Mouse (Mus musculus) G1E (cell line): ENCODE results near the gene Insig2. TPM values are rescaled to one million over a fixed set of nuclear protein-coding genes. Genes with fewer than 3 reads are reported as not detected.

Source experiments
- ATAC-seq: 2 replicates; pipeline ENCODE4 v1.8.0; 2016; ENCODE audit warnings: mild to moderate bottlenecking; ENCODE audit not compliant: insufficient number of reproducible peaks, poor library complexity, low FRiP score, severe bottlenecking; ENCODE audit errors: extremely low read depth
- DNase-seq: peaks from one replicate; pipeline ENCODE4 v3.0.0; 2012; ENCODE audit warnings: low spot score
- H3K27me3 ChIP-seq: 2 replicates; pipeline ENCODE4 v1.6.1; 2012; ENCODE audit warnings: mild to moderate bottlenecking, low read length, inconsistent platforms; ENCODE audit not compliant: insufficient read depth
- H3K36me3 ChIP-seq: replicated peaks from 2 replicates; pipeline ENCODE3; 2012; ENCODE audit warnings: mild to moderate bottlenecking, inconsistent platforms
- H3K4me1 ChIP-seq: 2 replicates; pipeline ENCODE4 v1.6.1; 2012; ENCODE audit warnings: low read depth, low read length, inconsistent platforms, mixed read lengths; ENCODE audit not compliant: insufficient read depth
- H3K4me3 ChIP-seq: 2 replicates; pipeline ENCODE4 v1.5.1; 2012; ENCODE audit warnings: low read depth, mild to moderate bottlenecking, inconsistent platforms, low read length, moderate library complexity, mixed read lengths
- H3K9me3 ChIP-seq: replicated peaks from 2 replicates; pipeline ENCODE4 v1.6.1; 2012; ENCODE audit warnings: inconsistent platforms
- CTCF ChIP-seq: IDR thresholded peaks from 2 replicates; pipeline ENCODE4 v1.5.1; 2012; ENCODE audit warnings: low read depth, low read length, inconsistent platforms, mixed read lengths
- GATA1 ChIP-seq: IDR thresholded peaks from 2 replicates; pipeline ENCODE4 v1.6.1; 2012; ENCODE audit warnings: borderline replicate concordance, low read length, inconsistent platforms, mixed read lengths
- GATA2 ChIP-seq: IDR thresholded peaks from 2 replicates; pipeline ENCODE4 v1.6.1; 2012; ENCODE audit warnings: low read depth, low read length, inconsistent platforms, borderline replicate concordance
- POLR2AphosphoS5 ChIP-seq: IDR thresholded peaks from 2 replicates; pipeline ENCODE4 v1.6.1; 2012; ENCODE audit warnings: low read depth, low read length, inconsistent platforms; ENCODE audit not compliant: insufficient replicate concordance
- TAL1 ChIP-seq: conservative IDR thresholded peaks from 2 replicates; pipeline ENCODE4 v1.6.1; 2012; ENCODE audit warnings: low read depth, low read length, inconsistent platforms, mixed read lengths
- polyA plus RNA-seq: library from polyadenylated mRNA; stranded (reverse); fragments of >175 nt; gene quantifications from 2 replicates; pipeline ENCODE4 v1.2.3, GENCODE M21; 2012
- total RNA-seq, 2 experiments: library from RNA; stranded (forward) in 1 of 2; stranded (reverse) in 1 of 2; fragments of 200-1000 nt in 1 of 2; fragments of >200 nt in 1 of 2; fragmentation: Nextera tagmentation in 1 of 2; gene quantifications; 2 replicates each; pipeline ENCODE4 v1.2.3; 2014 to 2017

The Insig2 gene
- total and polyA plus RNA-seq, 3 experiments, result 7.2 to 56.5 (median 54.9) TPM

DNA sequence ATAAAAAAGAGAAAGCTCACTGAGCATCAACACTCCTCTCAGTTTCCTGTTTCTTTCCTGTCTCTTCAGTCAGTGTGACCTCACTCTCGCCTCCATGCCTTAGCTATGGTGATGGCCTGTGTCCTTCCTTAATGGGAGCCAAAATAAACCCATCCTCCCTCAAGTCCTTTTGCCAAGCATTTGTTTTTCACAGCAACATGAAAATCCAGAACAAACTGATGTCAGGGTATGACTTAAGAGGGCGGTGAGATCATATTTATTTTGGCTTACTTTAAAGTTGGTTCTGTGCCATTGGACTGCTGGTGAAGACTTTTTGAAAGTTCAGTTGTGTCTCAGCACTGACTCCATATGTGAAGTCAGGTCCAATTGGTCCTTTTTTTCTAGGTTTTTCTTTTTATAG is 3.0 kb downstream of the Insig2 start:
- TF ChIP-seq CTCF, result no peak
- TF ChIP-seq POLR2AphosphoS5, result no peak
- TF ChIP-seq GATA1, result no peak
- TF ChIP-seq GATA2, result no peak
- no peak for TF ChIP-seq TAL1

DNA sequence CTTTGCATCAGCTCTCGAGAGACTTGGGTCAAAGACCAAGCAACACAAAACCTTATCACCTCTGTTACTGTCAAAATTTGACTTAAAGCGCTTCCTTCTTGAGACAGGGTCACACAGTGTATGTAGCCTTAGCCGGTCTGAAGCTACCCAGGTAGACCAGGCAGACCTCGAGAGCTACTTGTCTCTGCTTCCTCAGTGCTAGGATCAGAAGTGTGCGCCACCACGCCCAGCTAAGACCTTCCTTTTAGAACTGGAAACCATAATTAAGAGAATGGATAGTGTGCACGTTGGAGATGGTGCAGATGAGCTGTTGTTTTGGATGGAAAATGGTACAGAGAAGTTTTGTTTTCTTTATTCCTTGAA is 4.2 kb downstream of the Insig2 start:
- H3K4me3 ChIP-seq, result peak overlapping the region; percentile 90
- no peaks in the 10 kb centered on the region for H3K9me3 ChIP-seq
- H3K27me3 ChIP-seq, result no peaks in the 10 kb centered on the region
- no peak for DNase-seq
- no peak for TF ChIP-seq CTCF
- TF ChIP-seq TAL1, result no peak
- TF ChIP-seq POLR2AphosphoS5, result no peak
- no peak for TF ChIP-seq GATA1
- TF ChIP-seq GATA2, result no peak
- H3K4me1 ChIP-seq, result peaks cover 12% of the 10 kb centered on the region
- peak; percentile 55 for ATAC-seq
- peaks cover 22% of the 10 kb centered on the region for H3K36me3 ChIP-seq

More for the DNA sequence above, 3.0 kb downstream of the Insig2 start:
- H3K27me3 ChIP-seq, result no peaks in the 10 kb centered on the region
- no peaks in the 10 kb centered on the region for H3K9me3 ChIP-seq
- H3K4me3 ChIP-seq, result no peak overlapping the region
- H3K36me3 ChIP-seq, result peaks cover 21% of the 10 kb centered on the region
- ATAC-seq, result no peak
- peaks cover 11% of the 10 kb centered on the region for H3K4me1 ChIP-seq
- no peak for DNase-seq

DNA sequence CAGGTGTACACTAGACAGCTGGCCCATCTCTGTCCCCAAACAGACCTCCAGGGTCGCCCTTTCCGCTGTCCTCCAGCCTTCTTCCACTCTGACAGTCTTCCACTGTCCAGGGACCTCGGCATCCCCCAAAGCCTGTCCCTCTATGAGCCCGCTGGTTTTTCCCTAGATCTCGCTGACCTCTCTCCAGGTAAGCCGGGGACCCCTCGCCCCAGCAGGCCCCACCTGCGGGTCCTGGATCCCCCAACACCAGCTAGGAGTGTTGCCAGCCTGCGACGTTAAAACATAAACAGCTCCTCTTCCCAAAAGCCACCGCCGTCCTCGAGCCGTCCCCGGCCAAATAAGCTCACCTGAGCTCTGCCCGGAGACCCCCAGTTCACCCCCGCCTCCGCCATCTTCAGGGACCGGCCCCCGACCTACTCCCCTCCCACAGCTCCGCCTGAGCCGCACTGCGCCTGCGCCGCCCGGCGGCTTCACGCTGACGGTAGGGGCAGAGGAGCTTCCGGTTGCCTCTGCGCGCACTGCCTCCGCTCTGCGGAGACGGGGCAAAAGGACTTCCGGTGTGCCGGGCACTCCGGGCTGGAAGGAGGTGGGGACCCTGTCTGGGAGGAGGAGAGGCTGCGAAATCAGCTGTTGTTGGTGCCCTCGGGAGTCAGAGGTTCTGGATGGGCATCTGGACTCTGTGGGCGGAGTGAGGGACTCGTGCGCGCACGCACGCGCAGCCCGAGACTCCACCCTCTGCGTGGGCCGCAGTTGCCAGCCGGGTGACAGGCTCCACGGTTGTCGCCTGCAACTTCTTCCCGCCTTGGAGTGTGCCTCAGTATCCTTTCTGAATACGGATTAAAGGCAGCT is 4.8 kb downstream of the Insig2 start:
- no peaks in the 10 kb centered on the region for H3K27me3 ChIP-seq
- H3K4me1 ChIP-seq, result peaks cover 14% of the 10 kb centered on the region
- peaks cover 20% of the 10 kb centered on the region for H3K36me3 ChIP-seq
- TF ChIP-seq GATA1, result no peak
- TF ChIP-seq GATA2, result no peak
- no peak for TF ChIP-seq POLR2AphosphoS5
- no peak for TF ChIP-seq CTCF
- no peak for TF ChIP-seq TAL1
- ATAC-seq, result peak; percentile 84
- H3K4me3 ChIP-seq, result peak overlapping the region; percentile 90
- no peaks in the 10 kb centered on the region for H3K9me3 ChIP-seq
- peak; percentile 97 for DNase-seq

DNA sequence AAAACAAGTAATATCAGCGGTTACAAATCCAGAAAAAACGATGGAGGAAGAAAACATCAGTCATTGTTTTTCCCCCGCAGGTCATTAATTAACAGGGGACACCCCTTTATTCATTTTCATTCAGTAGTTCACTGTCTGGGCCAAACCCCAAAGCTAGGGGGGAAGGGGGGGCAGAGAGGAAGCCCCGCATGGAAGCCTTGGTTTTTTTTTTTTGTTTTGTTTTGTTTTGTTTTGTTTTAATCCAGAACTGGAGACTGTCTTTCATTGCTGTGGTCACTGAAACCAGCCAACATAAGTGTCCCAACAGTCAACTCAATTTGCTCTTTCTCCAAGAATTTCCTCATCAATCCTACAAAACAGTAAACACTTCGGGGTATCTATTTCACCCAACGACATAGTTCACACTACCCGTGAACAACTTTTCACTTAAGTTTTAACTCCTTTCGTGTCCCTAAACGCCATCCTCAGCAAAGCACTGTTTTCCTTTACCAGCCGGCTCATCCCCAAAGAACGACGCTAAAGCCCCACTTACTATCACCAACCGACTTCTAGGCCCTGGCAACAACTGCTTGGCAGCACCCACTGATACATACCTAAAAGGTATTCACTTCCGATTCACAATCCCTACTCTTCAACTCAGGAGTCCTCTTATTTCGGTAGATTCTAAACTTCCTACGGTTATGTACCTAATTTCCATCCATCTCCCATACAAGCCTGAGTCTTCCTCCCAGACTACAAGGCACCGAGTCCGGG is 5.6 kb downstream of the Insig2 start:
- DNase-seq (no peak), ATAC-seq (no peak)
- Histone ChIP-seq H3K9me3 (no peaks in the 10 kb centered on the region), H3K4me3 (peak overlapping the region; percentile 90), H3K36me3 (peaks cover 16% of the 10 kb centered on the region), H3K4me1 (peaks cover 14% of the 10 kb centered on the region), H3K27me3 (no peaks in the 10 kb centered on the region)
- no peak for TF ChIP-seq GATA1
- no peak for TF ChIP-seq TAL1
- TF ChIP-seq CTCF, result no peak
- no peak for TF ChIP-seq POLR2AphosphoS5
- TF ChIP-seq GATA2, result no peak

DNA sequence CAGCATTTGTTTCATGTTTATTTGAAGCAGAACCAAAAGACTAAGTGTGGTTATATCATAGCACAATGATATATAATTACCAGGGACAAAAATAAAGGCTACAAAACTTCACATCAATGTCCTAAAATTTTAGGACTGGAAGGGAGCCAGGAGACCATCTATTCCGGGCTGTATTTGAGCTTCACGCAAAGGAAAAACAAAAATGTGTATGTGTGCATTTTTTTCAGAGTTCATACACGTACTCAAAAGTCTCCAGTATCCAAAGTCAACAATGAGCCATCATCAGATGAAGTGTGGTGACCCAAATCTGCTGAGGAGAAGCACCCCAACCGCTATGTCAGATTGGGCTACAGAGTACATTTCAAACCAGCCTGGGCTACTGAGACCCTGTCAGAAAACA is 8.9 kb downstream of the Insig2 start:
- Histone ChIP-seq H3K27me3 (no peaks in the 10 kb centered on the region), H3K4me3 (no peak overlapping the region), H3K4me1 (peaks cover 8% of the 10 kb centered on the region), H3K36me3 (peaks cover 20% of the 10 kb centered on the region), H3K9me3 (no peaks in the 10 kb centered on the region)
- TF ChIP-seq GATA2, result no peak
- TF ChIP-seq POLR2AphosphoS5, result no peak
- TF ChIP-seq TAL1, result no peak
- no peak for TF ChIP-seq GATA1
- TF ChIP-seq CTCF, result no peak
- DNase-seq, result no peak
- no peak for ATAC-seq

DNA sequence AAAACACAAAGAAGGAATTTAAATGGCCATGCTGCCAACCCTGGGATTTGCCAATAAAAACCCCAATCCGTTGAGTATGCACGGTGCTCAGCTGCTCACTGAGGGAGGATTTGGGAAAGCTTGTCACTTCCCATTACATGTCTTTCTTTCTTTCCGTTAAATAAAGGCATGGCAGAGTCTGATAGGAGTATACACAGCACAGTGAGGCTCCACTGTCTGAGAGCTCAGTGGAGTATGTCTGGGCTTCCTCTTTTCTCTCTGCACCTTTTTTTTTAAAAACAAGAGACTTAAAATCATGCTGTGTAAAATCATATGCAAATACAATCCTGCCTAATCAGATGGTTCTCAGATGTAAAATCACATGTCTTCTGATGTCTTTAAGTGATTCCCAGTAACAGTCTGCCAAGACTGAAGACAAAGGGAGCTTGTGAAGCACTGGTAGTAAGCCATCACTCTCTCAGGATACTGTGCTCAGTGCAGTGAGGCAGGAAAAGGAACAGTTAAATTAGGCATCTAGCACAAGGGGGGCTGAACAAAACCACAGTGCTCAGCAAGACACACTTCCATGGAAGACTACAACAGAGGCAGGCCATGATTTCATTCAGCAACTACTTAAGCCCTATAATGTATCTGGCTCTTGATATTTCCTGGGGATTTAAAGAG is 17.5 kb downstream of the Insig2 start:
- TF ChIP-seq TAL1 (no peak), POLR2AphosphoS5 (no peak), CTCF (no peak), GATA1 (no peak)
- peak; percentile 58; the same call in 1 of the 2 replicates for ATAC-seq

More for the DNA sequence above, 17.5 kb downstream of the Insig2 start:
- Histone ChIP-seq H3K4me1 (peaks cover 5% of the 10 kb centered on the region), H3K36me3 (peaks cover 84% of the 10 kb centered on the region), H3K9me3 (no peaks in the 10 kb centered on the region), H3K4me3 (no peak overlapping the region), H3K27me3 (no peaks in the 10 kb centered on the region)
- DNase-seq, result no peak
